Comparison of ENCODE assay signal across 18 mouse cellular contexts in the genomic region with DNA sequence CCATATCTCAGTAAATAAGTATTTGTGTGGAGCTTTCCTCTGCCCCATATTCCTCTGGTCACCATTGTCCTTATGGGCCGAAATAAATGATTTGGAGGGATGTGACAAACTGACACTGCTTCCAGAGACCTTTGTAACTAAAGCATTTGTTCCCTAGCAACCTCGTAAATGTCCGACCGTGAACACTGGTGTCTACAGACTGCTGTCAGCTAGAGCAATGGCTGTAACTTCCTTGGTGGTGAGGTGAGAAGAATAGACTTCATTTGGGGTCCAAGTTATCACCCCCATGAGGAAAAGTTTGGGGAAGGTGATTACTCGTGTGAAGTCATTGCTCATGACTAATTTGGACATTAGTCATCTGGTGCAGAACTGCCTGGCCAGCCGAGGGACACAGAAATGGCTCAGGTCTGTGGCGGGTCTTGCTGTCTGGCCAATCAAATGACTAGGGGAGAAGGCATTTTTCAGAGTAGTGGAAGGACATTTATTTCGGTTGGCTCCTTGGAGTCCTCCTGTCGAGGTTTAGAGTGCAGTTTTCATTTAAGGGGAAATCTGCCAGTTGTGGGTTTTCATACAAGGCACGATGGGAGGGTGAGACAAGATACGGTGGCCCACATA.
A peak's percentile ranks its signal among the peaks of the same experiment; 100 is the strongest.
DNase-seq lines count a peak whose midpoint lies in the region; ATAC-seq lines count a peak whose summit lies in the region.
"Had no signal": no experiment of that assay in that cellular context is flagged by ENCODE, and none has a peak within 500 bp of the region (broad histone marks: within the 10 kb centered on the region; RNA-seq: fewer than 3 reads in every experiment).

No protein-coding gene starts in this region.

- no peak overlapping the region for H3K27ac ChIP-seq in heart, embryonic 10.5 days
- H3K27ac ChIP-seq in midbrain, embryonic 11.5 days (ENCODE audit: low read depth, low read length), result no peak overlapping the region
- no peak overlapping the region for H3K27ac ChIP-seq in midbrain, embryonic 14.5 days (replicated peaks; ENCODE audit: low read depth, low read length)
- H3K27ac ChIP-seq: embryonic facial prominence, embryonic 13.5 days; gastrocnemius, adult 2 months; heart, adult 2 months; hindbrain, embryonic 15.5 days had no signal

- no peak overlapping the region for H3K9ac ChIP-seq in midbrain, embryonic 11.5 days (ENCODE audit: low read length)
- H3K9ac ChIP-seq in midbrain, embryonic 14.5 days (replicated peaks; ENCODE audit: low read length), result no peak overlapping the region
- H3K9ac ChIP-seq: embryonic facial prominence, embryonic 13.5 days; heart, embryonic 12.5 days; hindbrain, embryonic 15.5 days had no signal

- H3K4me3 ChIP-seq in heart, embryonic 10.5 days, result no peak overlapping the region
- no peak overlapping the region for H3K4me3 ChIP-seq in midbrain, embryonic 11.5 days (ENCODE audit: low read depth, low read length)
- H3K4me3 ChIP-seq in midbrain, embryonic 14.5 days (replicated peaks; ENCODE audit: low read depth, low read length), result no peak overlapping the region
- H3K4me3 ChIP-seq: embryonic facial prominence, embryonic 13.5 days; gastrocnemius, adult 2 months; heart, adult 2 months; heart, embryonic 12.5 days; hindbrain, embryonic 15.5 days had no signal

- no peaks in the 10 kb centered on the region for H3K9me3 ChIP-seq in heart, embryonic 10.5 days
- no peaks in the 10 kb centered on the region; the same call in 1 of the 2 replicates for H3K9me3 ChIP-seq in midbrain, embryonic 11.5 days (ENCODE audit: control insufficient read depth, low read length)
- no peaks in the 10 kb centered on the region for H3K9me3 ChIP-seq in midbrain, embryonic 14.5 days (ENCODE audit: control insufficient read depth, low read length)
- H3K9me3 ChIP-seq: embryonic facial prominence, embryonic 13.5 days; heart, embryonic 12.5 days; hindbrain, embryonic 15.5 days had no signal

- WGBS in heart, embryonic 10.5 days, result 78% methylated on average over 11 of the region's 11 CpGs
- 75% methylated on average over 11 of the region's 11 CpGs for WGBS in midbrain, embryonic 11.5 days
- WGBS in midbrain, embryonic 14.5 days, result 70% methylated on average over 11 of the region's 11 CpGs

- 0 out of 2 replicates have a peak, but pooled peaks cover 7% of the 10 kb centered on the region for H3K4me1 ChIP-seq in heart, embryonic 10.5 days
- no peaks in the 10 kb centered on the region for H3K4me1 ChIP-seq in midbrain, embryonic 11.5 days (ENCODE audit: control insufficient read depth, insufficient read depth, low read length)
- H3K4me1 ChIP-seq in midbrain, embryonic 14.5 days (ENCODE audit: control insufficient read depth, insufficient read depth, low read length), result no peaks in the 10 kb centered on the region
- H3K4me1 ChIP-seq: embryonic facial prominence, embryonic 13.5 days; heart, embryonic 12.5 days had no signal

- peak; percentile 46 for DNase-seq in heart, embryonic 10.5 days (ENCODE audit: low spot score)
- no peak for DNase-seq in heart, adult 18-20 months
- DNase-seq in midbrain, embryonic 11.5 days (ENCODE audit: low spot score, missing footprints), result peak; percentile 74
- DNase-seq in midbrain, embryonic 14.5 days, result no peak
- peak; percentile 23 for DNase-seq in mesoderm, embryonic 11.5 days (ENCODE audit: low read depth, low spot score)
- no peak for DNase-seq in retina, postnatal 1 day
- DNase-seq: adrenal gland, postnatal 10 days; cerebellum, adult 11 months; cerebellum, adult 8-10 months; cerebellum, postnatal 14 days; gastrocnemius, adult 2 months; gastrocnemius, postnatal 36 days; heart, adult 2 months; heart, postnatal 36 days had no signal

- H3K36me3 ChIP-seq in heart, embryonic 10.5 days, result no peaks in the 10 kb centered on the region
- no peaks in the 10 kb centered on the region for H3K36me3 ChIP-seq in midbrain, embryonic 11.5 days (ENCODE audit: control insufficient read depth, insufficient read depth, low read length)
- H3K36me3 ChIP-seq in midbrain, embryonic 14.5 days (ENCODE audit: control insufficient read depth, insufficient read depth, low read length), result peaks cover 12% of the 10 kb centered on the region; the same call in 1 of the 2 replicates
- H3K36me3 ChIP-seq: embryonic facial prominence, embryonic 13.5 days; heart, embryonic 12.5 days; hindbrain, embryonic 15.5 days had no signal

- no peaks in the 10 kb centered on the region for H3K27me3 ChIP-seq in heart, embryonic 10.5 days (ENCODE audit: insufficient read depth, poor library complexity, severe bottlenecking)
- no peaks in the 10 kb centered on the region for H3K27me3 ChIP-seq in midbrain, embryonic 11.5 days (ENCODE audit: control insufficient read depth, insufficient read depth, low read length)
- H3K27me3 ChIP-seq in midbrain, embryonic 14.5 days (ENCODE audit: control insufficient read depth, insufficient read depth, low read length), result no peaks in the 10 kb centered on the region
- H3K27me3 ChIP-seq: embryonic facial prominence, embryonic 13.5 days; heart, embryonic 12.5 days; hindbrain, embryonic 15.5 days had no signal

- no peak for ATAC-seq in midbrain, embryonic 11.5 days (ENCODE audit: low FRiP score)
- ATAC-seq in midbrain, embryonic 14.5 days (ENCODE audit: low FRiP score, low TSS enrichment), result no peak
- ATAC-seq: forebrain, embryonic 14.5 days had no signal

- no peak overlapping the region for H3K4me2 ChIP-seq in midbrain, embryonic 11.5 days
- no peak overlapping the region for H3K4me2 ChIP-seq in midbrain, embryonic 14.5 days (ENCODE audit: low read length)
- H3K4me2 ChIP-seq: embryonic facial prominence, embryonic 13.5 days; heart, embryonic 12.5 days; hindbrain, embryonic 15.5 days had no signal

Comparison
In these comparisons a context has a peak if more than half of its experiments do, and no peak if none do; other contexts are left out.
1. DNase-seq: peak in heart, embryonic 10.5 days (single experiment), midbrain, embryonic 11.5 days (single experiment) and mesoderm, embryonic 11.5 days (single experiment); none in heart, adult 18-20 months (0 of 2), midbrain, embryonic 14.5 days (single experiment) and retina, postnatal 1 day (single experiment).